Mouse (Mus musculus): ENCODE data around the gene Apopt1. TPM values are rescaled to one million over a fixed set of nuclear protein-coding genes. Genes with fewer than 3 reads are reported as not detected.

Gene Apopt1
- polyA plus RNA-seq, 2 experiments from 2014 or later, result 69.2 to 69.5 TPM

- no peak for ATAC-seq
Observed at GRCm38 (mm10) chr12:111750739-111751138, 37.7 kb downstream of the Apopt1 start.

GRCm38 (mm10) chr12:111752491-111752890, 39.4 kb downstream of the Apopt1 start:
- ATAC-seq, result no peak

GRCm38 (mm10) chr12:111753347-111753746, 40.3 kb downstream of the Apopt1 start:
- no peak for ATAC-seq

DNA sequence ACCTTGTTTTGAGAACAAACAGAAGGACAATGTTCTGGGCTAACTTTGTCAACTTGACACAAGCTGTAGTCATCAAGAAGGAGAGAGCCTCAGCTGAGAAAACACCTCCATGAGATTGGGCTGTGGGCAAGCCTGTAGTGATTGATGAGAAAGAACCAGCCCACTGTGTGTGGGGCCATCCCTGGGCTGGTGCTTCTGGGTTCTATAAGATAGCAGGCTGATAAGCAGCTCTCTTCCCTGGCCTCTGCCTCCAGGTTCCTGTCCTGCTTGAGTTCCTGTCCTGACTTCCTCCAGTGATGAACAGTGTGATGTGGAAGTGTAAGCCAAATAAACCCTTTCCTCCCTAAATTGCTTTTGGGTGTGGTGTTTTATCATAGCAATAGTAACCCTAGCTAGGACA, 41.6 kb downstream of the Apopt1 start:
- ATAC-seq, result no peak

GRCm38 (mm10) chr12:111755231-111755630, 42.2 kb downstream of the Apopt1 start:
- no peak for ATAC-seq

DNA sequence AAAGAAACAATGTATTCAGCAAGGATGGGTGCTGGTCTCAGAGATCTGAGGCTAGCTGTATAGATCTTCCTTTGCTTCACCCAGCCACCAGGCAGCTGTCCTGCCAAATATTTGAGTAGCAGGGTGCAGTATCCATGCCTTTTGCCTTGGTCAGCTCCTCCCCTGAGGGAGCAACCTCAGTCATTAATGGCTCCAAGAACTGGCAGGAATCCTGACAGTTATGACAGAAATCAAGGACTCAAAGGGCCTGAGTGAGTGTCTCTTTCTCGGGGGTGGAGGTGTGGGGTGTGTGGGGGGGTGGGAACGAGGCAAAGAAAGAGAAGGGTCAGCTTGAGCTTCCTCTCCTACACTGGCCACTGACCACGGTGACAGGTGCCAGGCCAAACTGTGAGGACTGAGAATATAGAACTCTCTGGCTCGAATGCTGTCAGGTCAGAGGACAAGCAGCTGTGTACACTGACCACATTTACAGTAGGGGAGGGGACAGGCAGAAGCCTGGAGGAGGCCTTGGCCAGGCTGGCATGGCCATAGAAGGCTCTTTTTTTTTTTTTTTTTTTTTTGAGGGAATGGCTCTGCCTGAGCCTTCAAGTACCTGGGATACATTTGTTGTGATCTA, 43.1 kb downstream of the Apopt1 start:
- ATAC-seq, result no peak

- no peak for ATAC-seq
Observed at GRCm38 (mm10) chr12:111756698-111757082, 43.6 kb downstream of the Apopt1 start.

DNA sequence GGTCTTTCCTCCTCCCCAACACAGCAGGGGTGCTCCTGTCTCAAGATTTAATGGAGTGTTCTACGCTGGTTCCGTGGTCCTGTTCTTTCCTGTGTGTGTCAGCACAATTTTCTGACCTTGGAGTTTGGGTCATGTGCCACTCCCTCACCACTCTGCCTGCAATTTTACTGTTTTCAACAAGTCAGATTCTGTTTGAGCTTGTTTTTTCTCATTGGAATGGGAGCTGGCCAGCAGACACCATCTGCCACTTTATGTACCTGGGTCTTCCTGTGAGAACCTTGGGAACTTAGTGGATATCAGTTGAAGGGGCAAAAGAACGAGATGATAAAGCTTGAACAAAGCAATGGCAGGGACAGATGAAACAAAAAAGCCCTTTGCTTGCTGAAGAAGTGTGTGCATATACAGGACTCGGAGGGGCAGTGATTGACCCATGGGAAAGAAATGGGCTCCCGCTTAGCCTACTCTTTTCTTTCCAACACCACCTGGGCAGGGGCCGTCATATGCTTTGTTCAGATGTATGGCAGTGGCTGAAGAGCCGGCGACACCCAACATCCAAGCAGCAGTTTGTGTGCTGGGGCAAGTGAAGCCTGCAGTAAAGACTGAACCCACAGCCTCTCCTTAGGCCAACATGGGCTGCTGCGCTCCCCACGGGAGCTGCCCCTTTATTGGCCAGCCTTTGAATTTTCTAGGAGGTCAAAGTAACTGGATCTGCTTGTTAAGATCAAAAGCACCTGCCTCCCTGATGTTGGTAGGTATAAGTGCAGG, 44.7 kb downstream of the Apopt1 start:
- ATAC-seq, result no peak

DNA sequence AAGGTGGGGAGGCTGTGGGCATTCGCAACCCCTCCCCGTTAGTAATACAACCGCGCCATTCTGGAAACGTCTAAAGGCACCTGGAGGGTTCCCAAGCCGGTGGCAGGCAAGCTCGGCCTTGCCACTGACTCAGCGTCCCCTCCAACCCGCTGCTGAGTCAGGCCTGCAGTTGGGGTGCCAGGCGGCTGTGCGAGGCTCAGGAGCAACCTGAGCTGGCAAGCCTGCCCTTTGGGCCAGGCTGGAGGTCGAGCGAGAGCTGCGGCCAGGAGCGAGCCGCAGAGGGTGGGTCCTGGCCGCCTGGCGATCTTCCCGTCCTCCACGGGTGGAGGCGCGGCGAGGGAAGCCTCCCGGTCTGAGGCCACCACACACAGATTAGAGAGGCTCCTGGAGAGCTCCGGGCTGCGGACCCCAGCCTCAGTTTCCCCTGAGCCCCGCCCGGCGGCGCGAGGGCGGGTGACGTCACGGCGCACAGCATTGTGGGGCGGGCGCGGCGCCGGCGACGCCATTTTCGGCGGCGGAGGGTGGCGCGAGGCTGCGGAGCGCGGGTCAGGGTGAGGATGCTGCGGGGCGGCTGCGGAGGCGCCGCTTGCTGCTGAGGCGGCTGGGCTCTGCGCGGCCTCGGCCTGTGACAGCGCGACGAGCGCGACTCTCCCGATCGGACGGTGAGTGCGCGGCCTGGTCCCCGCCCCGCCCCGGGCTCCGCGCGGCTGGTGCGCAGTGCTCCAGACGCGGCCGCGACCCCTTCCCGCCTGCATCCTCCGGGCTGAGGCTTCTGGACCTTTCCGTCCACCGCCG, 45.5 kb downstream of the Apopt1 start, which contains the start of gene Klc1:
TSS of gene Klc1 (plus strand) at position 469 of the 795 bp plus-strand sequence.
- peak; percentile 86 for ATAC-seq

GRCm38 (mm10) chr12:111759176-111760061, 46.4 kb downstream of the Apopt1 start:
- peak; percentile 34 for ATAC-seq

GRCm38 (mm10) chr12:111760306-111760908, 47.3 kb downstream of the Apopt1 start:
- ATAC-seq, result no peak

- ATAC-seq, result no peak
Observed at GRCm38 (mm10) chr12:111762620-111763280, 49.7 kb downstream of the Apopt1 start.

DNA sequence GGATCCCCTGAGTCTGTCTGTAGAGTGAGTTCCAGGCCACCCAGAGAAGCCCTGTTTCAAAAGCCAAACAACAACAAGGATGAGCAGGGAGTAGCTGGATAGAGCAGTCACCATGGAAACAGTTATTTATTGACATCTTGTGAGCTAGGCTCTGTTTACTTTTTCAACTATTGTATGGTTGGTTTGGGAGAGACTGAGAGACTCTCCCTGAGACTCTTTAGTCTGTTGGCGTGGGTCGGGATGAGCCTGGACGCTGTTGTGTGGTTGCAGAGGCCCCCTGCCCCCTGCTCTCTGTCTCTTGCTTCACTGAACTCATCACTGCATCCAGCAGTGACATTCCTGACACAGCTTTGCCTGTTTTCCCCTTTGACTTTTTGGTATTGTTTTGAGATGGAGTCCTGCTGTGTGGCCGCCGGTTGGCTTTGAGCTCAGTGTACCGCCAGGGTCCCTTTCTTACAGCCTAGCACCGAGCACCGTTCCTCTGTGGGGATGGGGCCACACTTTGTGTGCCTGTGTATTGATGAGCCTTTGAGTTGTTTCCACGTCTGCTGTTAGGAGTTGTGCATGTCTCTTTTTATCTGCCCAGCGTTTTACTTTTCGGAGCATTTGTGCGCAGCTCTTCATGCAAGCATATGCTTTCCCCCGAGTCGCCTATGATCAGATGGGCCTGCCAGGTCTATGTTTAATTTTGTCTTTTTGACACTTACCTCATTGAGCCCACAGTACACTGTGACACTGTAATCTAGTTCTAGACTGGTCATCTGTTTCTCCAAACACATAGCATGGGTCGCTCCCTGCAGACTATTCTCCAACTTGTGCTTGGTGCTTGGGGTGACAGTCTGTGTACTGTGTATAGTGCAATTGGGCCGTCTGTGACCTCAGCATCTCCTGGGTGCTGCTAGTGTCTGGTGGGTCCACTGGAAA, 53.5 kb downstream of the Apopt1 start:
- no peak for ATAC-seq

- peak; percentile 56 for ATAC-seq
Observed at GRCm38 (mm10) chr12:111768322-111768928, 55.4 kb downstream of the Apopt1 start.

DNA sequence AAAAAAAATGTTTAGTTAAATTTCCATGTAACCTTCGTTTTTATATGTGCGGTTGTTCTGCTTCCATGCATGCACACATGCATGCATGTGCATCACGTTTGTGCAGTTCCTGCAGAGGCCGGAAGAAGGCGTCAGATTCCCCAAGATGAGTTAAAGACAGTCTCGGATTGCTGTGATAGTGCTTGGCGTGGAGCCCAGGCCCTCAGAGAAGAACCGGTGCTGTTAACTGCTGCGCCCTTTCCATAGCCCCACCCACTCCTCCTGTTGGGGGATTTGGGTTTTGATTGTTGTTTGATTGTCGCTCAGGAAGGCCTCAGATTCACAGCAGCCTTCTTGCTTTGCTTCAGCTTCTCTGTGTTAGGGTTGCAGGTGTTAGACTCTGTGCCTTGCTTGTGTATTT, 56.2 kb downstream of the Apopt1 start:
- peak; percentile 47 for ATAC-seq

DNA sequence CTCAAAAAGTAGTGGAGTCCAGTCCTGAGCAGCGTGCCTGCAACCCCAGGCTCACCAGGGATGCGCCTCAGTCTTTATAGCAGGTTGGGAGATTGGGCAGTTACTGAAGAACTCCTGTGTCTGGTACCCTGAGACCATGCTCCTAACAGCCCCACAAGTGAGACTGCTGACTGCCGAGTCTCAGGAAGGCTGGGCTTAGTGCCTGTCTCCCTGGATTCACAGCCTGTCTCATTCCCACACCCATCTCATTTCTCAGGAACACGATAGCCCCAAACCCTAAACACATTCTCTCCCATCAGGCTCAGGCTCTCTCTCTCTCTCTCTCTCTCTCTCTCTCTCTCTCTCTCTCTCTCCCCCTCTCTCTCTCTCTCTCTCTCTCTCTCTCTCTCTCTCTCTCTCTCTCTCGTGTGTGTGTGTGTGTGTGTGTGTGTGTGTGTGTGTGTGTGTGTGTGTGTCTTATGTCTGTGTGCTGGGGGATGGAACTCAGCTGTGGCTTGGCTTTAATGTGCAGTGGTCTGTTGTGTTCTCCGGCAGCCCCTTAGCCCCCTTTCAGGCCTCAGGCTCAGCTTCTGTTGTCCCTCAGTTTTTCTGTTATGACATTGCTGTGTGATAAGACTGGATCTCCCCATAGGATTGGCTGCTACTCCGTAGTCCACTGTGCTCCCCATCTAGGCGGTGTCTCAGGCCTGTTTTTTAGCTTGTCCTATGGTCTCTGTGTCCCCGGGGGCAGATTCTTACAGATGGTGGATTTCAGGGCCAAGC, 56.9 kb downstream of the Apopt1 start:
- no peak for ATAC-seq

DNA sequence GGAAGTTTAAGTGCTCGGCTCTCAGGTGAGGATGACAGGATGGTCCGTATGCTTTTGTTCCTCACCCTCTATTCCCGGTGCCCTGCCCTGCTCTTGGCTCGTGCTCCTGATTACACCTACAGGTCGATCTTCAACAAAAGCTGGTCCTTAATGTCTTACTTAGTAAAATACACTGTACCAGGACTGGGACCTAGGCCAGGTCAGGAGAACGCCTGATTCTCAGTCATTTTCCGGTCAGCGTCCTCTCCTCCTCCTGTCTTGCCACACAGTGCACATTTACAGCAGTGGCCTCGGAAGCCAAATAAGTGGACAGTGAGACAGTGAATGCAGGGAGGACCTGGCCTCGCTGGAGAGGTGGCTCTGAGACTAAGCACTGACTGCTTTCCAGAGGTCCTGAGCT, 57.6 kb downstream of the Apopt1 start:
- ATAC-seq, result no peak

GRCm38 (mm10) chr12:111774156-111774555, 61.1 kb downstream of the Apopt1 start:
- no peak for ATAC-seq

DNA sequence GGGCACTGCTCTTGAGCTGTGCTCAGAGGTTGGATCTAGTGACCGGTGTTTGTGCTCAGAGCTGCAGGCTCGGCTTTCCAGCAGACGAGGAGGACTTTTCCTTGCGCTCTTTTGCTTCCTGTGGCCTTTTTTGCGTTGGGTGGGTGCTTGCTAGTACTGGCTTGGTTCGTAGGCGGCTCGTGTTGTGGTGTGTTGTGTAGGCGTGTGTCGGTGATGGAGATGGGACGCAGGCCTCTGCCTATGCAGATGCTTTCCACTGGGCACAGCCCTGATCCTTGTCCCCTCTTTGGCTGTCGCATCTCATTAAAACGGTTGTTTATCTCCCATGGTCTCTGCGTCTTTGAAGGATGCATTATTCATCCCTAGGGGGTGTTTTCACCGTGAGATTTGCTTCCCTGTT, 61.8 kb downstream of the Apopt1 start:
- ATAC-seq, result no peak
